Mouse (Mus musculus) cerebellum, adult 2 months (tissue): ENCODE data around the gene Tgfbr3.

Source experiments
- CTCF ChIP-seq: fragments of 200-500 bp; IDR thresholded peaks from 2 replicates; pipeline ENCODE4 v1.5.1; 2011; ENCODE audit warnings: low read depth, mild to moderate bottlenecking, control low read depth, low read length, moderate library complexity, borderline replicate concordance; ENCODE audit not compliant: insufficient read depth
- POLR2A ChIP-seq: fragments of 200-500 bp; IDR thresholded peaks from 2 replicates; pipeline ENCODE4 v1.6.1; 2011; ENCODE audit warnings: low read length, control low read depth, borderline replicate concordance; ENCODE audit not compliant: insufficient read depth

GRCm38 (mm10) chr5:107092137-107092536 is 197.3 kb downstream of the Tgfbr3 start:
- TF ChIP-seq CTCF: no peak
- TF ChIP-seq POLR2A: no peak
